Mouse (Mus musculus) ES-E14 (cell line): Measurements from ENCODE around the gene Pou2af1.

Experiments
- CHD2 ChIP-seq: IDR thresholded peaks from 2 replicates; pipeline ENCODE4 v1.6.1; 2014; ENCODE audit warnings: mild to moderate bottlenecking, low read depth, low read length, inconsistent platforms
- HCFC1 ChIP-seq: IDR thresholded peaks from 2 replicates; pipeline ENCODE4 v1.6.1; 2012; ENCODE audit warnings: low read length, inconsistent platforms, borderline replicate concordance; ENCODE audit not compliant: insufficient read depth
- MAFK ChIP-seq: IDR thresholded peaks from 2 replicates; pipeline ENCODE4 v1.6.1; 2014; ENCODE audit warnings: mild to moderate bottlenecking, low read depth, low read length, inconsistent platforms; ENCODE audit not compliant: insufficient read depth
- ZC3H11A ChIP-seq: IDR thresholded peaks from 2 replicates; pipeline ENCODE4 v1.6.1; 2012; ENCODE audit warnings: low read depth, mild to moderate bottlenecking, inconsistent platforms, low read length, borderline replicate concordance
- ZNF384 ChIP-seq: IDR thresholded peaks from 2 replicates; pipeline ENCODE4 v1.6.1; 2012; ENCODE audit warnings: low read depth, low read length, inconsistent platforms

GRCm38 (mm10) chr9:51167954-51168353, 45.6 kb upstream of the Pou2af1 start:
- TF ChIP-seq HCFC1 (no peak), MAFK (no peak), ZNF384 (no peak), CHD2 (no peak), ZC3H11A (no peak)
